Mouse (Mus musculus) telencephalon, adult 2 months (tissue): ENCODE data around the gene Esf1.
"Not testable (repeated sequence)": the region's sequence is repeated elsewhere in the genome, so short reads cannot be mapped to it uniquely, and the experiment has no call there.

Source experiments
- DNase-seq: peaks from one replicate; pipeline ENCODE4 v3.0.0-alpha.2; 2011; ENCODE audit warnings: low read depth, low spot score

Gene Esf1

GRCm38 (mm10) chr2:140096034-140096433, 74.3 kb downstream of the Esf1 start:
- DNase-seq, result no peak

GRCm38 (mm10) chr2:140093433-140093832, 76.9 kb downstream of the Esf1 start:
- no peak for DNase-seq

- no peak for DNase-seq
Observed at GRCm38 (mm10) chr2:140084245-140084644, 86.1 kb downstream of the Esf1 start.

GRCm38 (mm10) chr2:140080747-140081577, 89.4 kb downstream of the Esf1 start:
- no peak for DNase-seq

- DNase-seq, result not testable (repeated sequence)
Observed at GRCm38 (mm10) chr2:140079284-140079683, 91.1 kb downstream of the Esf1 start.

GRCm38 (mm10) chr2:140078600-140079280, 91.6 kb downstream of the Esf1 start:
- DNase-seq, result no peak

- no peak for DNase-seq
Observed at GRCm38 (mm10) chr2:140077476-140077875, 92.9 kb downstream of the Esf1 start.

GRCm38 (mm10) chr2:140075150-140075549, 95.2 kb downstream of the Esf1 start:
- no peak for DNase-seq
